Mouse (Mus musculus) cortical plate, adult 2 months (tissue): ENCODE results near the gene 9430015G10Rik.

ENCODE experiments used
- CTCF ChIP-seq: fragments of 200-500 bp; IDR thresholded peaks from 2 replicates; pipeline ENCODE4 v1.5.1; 2011; ENCODE audit warnings: mild to moderate bottlenecking, control low read depth, low read length; ENCODE audit not compliant: insufficient read depth; ENCODE audit errors: extremely low read depth
- POLR2A ChIP-seq: fragments of 200-500 bp; IDR thresholded peaks from 2 replicates; pipeline ENCODE4 v1.6.1; 2011; ENCODE audit warnings: mild to moderate bottlenecking, low read length, control low read depth; ENCODE audit not compliant: insufficient read depth; ENCODE audit errors: extremely low read depth

- TF ChIP-seq CTCF: no peak
- TF ChIP-seq POLR2A: no peak
Observed at GRCm38 (mm10) chr4:156154771-156155170, 45.0 kb downstream of the 9430015G10Rik start.
